Mouse (Mus musculus): ENCODE measurements around the gene Rab11fip3. TPM values are rescaled to one million over a fixed set of nuclear protein-coding genes. Genes with fewer than 3 reads are reported as not detected.

Gene Rab11fip3
- polyA plus RNA-seq, 1 experiment from 2014 or later: 13.0 TPM

- H3K9ac ChIP-seq (ENCODE audit: low read depth, low read length): peak within 1 kb of the TSS; percentile 55
- H3K27me3 ChIP-seq (replicated peaks; ENCODE audit: control insufficient read depth, insufficient read depth, low read length): peaks cover 38% of the 10 kb centered on the region
- peak within 1 kb of the TSS; percentile 51 for H3K4me3 ChIP-seq (ENCODE audit: low read length)
- H3K27ac ChIP-seq (ENCODE audit: low read length): no peak within 1 kb of the TSS
- H3K36me3 ChIP-seq (ENCODE audit: control insufficient read depth, insufficient read depth, low read length): no peaks in the 10 kb centered on the region
- H3K9me3 ChIP-seq (ENCODE audit: control insufficient read depth, low read length): no peaks in the 10 kb centered on the region
- 1% methylated on average over 58 of the region's 58 CpGs for WGBS
- ATAC-seq: peak; percentile 61
- H3K4me1 ChIP-seq (ENCODE audit: control insufficient read depth, insufficient read depth, low read length): peaks cover 5% of the 10 kb centered on the region; the same call in 1 of the 2 replicates
- H3K4me2 ChIP-seq (ENCODE audit: low read depth, low read length): peak within 1 kb of the TSS; percentile 86
Measured at GRCm38 (mm10) chr17:25951803-25952623, 117.3 kb downstream of the Rab11fip3 start, which contains the start of gene A930017K11Rik. TSS of gene A930017K11Rik (minus strand) at chr17:25952565.

DNA sequence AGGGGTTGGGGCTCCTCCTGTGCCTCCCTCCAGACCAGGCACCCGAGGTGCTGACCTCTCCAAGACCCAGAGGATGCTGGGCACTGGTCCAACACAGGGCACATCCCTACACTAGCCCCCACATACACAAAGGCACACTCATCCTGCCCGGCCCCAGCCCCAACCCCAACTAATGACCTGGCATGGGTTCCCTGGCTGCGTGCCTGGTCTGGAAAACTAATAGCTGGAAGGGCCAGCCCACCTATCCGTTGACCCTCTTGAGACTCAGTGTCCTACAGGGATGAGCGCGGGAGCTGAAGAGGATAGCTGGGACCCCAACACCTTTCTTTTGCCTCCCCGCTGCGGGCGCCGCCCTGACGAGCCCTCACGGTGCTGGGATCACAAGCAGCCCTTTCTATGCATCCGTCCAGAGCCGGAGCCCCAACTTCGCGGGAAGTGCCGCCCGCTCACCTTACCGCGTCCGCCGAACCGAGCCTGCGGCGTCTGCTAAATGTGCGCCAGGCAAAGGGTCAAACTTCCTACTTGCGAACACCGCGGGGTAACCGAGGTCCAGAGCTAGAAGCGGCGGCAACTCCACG lies 118.0 kb downstream of the Rab11fip3 start:
- Histone ChIP-seq H3K4me3 (ENCODE audit: low read length) (peak overlapping the region; percentile 51), H3K4me1 (ENCODE audit: control insufficient read depth, insufficient read depth, low read length) (peaks cover 5% of the 10 kb centered on the region; the same call in 1 of the 2 replicates), H3K36me3 (ENCODE audit: control insufficient read depth, insufficient read depth, low read length) (no peaks in the 10 kb centered on the region), H3K27me3 (replicated peaks; ENCODE audit: control insufficient read depth, insufficient read depth, low read length) (peaks cover 38% of the 10 kb centered on the region), H3K27ac (ENCODE audit: low read length) (no peak overlapping the region), H3K4me2 (ENCODE audit: low read depth, low read length) (peak overlapping the region; percentile 86), H3K9me3 (ENCODE audit: control insufficient read depth, low read length) (no peaks in the 10 kb centered on the region), H3K9ac (ENCODE audit: low read depth, low read length) (peak overlapping the region; percentile 55)
- under 1% methylated on average over 33 of the region's 33 CpGs for WGBS
- ATAC-seq: peak; percentile 26; the same call in 1 of the 2 replicates

DNA sequence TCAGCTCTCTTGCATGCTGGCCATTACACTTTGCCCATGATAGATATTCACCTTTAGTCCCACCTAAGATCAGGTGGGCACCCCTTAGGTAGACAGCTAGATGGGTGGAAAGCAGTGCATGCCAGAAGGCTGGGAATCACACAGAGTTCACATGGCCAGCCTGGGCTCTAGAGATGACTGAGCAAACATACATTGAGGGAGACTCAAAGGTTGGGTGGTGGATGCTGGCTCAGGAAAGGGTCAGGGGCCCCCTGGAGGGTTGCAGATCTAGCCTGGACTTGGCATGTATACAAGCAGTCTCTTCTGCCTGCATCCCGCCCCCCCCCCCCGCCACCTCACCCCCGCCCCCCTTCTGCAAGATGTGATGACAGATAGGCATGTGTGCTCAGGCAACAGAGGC lies 118.6 kb downstream of the Rab11fip3 start:
- Histone ChIP-seq H3K4me3 (ENCODE audit: low read length) (no peak overlapping the region), H3K4me1 (ENCODE audit: control insufficient read depth, insufficient read depth, low read length) (peaks cover 5% of the 10 kb centered on the region; the same call in 1 of the 2 replicates), H3K4me2 (ENCODE audit: low read depth, low read length) (no peak overlapping the region), H3K9me3 (ENCODE audit: control insufficient read depth, low read length) (no peaks in the 10 kb centered on the region), H3K9ac (ENCODE audit: low read depth, low read length) (no peak overlapping the region), H3K27me3 (replicated peaks; ENCODE audit: control insufficient read depth, insufficient read depth, low read length) (peaks cover 38% of the 10 kb centered on the region), H3K27ac (ENCODE audit: low read length) (no peak overlapping the region), H3K36me3 (ENCODE audit: control insufficient read depth, insufficient read depth, low read length) (no peaks in the 10 kb centered on the region)
- ATAC-seq: 0 out of 2 replicates have a peak, but pooled peaks have one; percentile 18
- WGBS: 0% methylated on average over 2 of the region's 3 CpGs

DNA sequence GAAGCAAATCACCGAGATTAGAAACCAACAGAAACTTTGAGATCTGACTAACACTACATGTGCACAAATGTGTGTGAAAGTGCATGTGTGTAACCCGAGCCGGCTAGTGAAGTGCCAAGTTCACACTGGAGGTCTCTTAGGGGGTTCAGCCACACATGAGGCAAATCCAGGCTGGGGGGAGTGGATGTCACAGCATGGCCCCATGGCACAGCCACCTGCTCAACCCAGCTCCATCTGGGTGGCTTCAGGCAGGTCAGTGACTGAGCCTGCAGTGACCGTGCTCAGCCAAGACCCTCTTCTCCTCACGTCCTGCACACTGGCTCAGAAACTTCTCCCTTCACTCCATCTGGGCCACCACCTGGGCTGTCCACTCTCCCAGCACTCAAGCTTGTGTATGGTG lies 119.4 kb downstream of the Rab11fip3 start:
- Histone ChIP-seq H3K27ac (ENCODE audit: low read length) (no peak overlapping the region), H3K4me2 (ENCODE audit: low read depth, low read length) (no peak overlapping the region)

GRCm38 (mm10) chr17:25948051-25948450 lies 121.3 kb downstream of the Rab11fip3 start:
- WGBS: 84% methylated on average over 8 of the region's 8 CpGs
- H3K9me3 ChIP-seq (ENCODE audit: control insufficient read depth, low read length): no peaks in the 10 kb centered on the region
- no peak overlapping the region for H3K4me3 ChIP-seq (ENCODE audit: low read length)
- H3K9ac ChIP-seq (ENCODE audit: low read depth, low read length): no peak overlapping the region
- peaks cover 31% of the 10 kb centered on the region for H3K27me3 ChIP-seq (replicated peaks; ENCODE audit: control insufficient read depth, insufficient read depth, low read length)
- H3K4me1 ChIP-seq (ENCODE audit: control insufficient read depth, insufficient read depth, low read length): peaks cover 5% of the 10 kb centered on the region; the same call in 1 of the 2 replicates
- no peak for ATAC-seq
- H3K27ac ChIP-seq (ENCODE audit: low read length): no peak overlapping the region
- H3K36me3 ChIP-seq (ENCODE audit: control insufficient read depth, insufficient read depth, low read length): no peaks in the 10 kb centered on the region
- H3K4me2 ChIP-seq (ENCODE audit: low read depth, low read length): no peak overlapping the region

More for the DNA sequence above, 119.4 kb downstream of the Rab11fip3 start:
- Histone ChIP-seq H3K4me1 (ENCODE audit: control insufficient read depth, insufficient read depth, low read length) (peaks cover 5% of the 10 kb centered on the region; the same call in 1 of the 2 replicates), H3K4me3 (ENCODE audit: low read length) (no peak overlapping the region), H3K27me3 (replicated peaks; ENCODE audit: control insufficient read depth, insufficient read depth, low read length) (peaks cover 38% of the 10 kb centered on the region), H3K36me3 (ENCODE audit: control insufficient read depth, insufficient read depth, low read length) (no peaks in the 10 kb centered on the region), H3K9ac (ENCODE audit: low read depth, low read length) (no peak overlapping the region), H3K9me3 (ENCODE audit: control insufficient read depth, low read length) (no peaks in the 10 kb centered on the region)
- 77% methylated on average over 5 of the region's 5 CpGs for WGBS
- ATAC-seq: no peak

GRCm38 (mm10) chr17:25947576-25947975 lies 121.8 kb downstream of the Rab11fip3 start:
- Histone ChIP-seq H3K4me2 (ENCODE audit: low read depth, low read length) (no peak overlapping the region), H3K27ac (ENCODE audit: low read length) (no peak overlapping the region), H3K9ac (ENCODE audit: low read depth, low read length) (no peak overlapping the region), H3K4me1 (ENCODE audit: control insufficient read depth, insufficient read depth, low read length) (peaks cover 8% of the 10 kb centered on the region), H3K36me3 (ENCODE audit: control insufficient read depth, insufficient read depth, low read length) (no peaks in the 10 kb centered on the region), H3K27me3 (replicated peaks; ENCODE audit: control insufficient read depth, insufficient read depth, low read length) (peaks cover 27% of the 10 kb centered on the region), H3K4me3 (ENCODE audit: low read length) (no peak overlapping the region), H3K9me3 (ENCODE audit: control insufficient read depth, low read length) (no peaks in the 10 kb centered on the region)
- ATAC-seq: no peak
- WGBS: 91% methylated on average over 4 of the region's 4 CpGs

DNA sequence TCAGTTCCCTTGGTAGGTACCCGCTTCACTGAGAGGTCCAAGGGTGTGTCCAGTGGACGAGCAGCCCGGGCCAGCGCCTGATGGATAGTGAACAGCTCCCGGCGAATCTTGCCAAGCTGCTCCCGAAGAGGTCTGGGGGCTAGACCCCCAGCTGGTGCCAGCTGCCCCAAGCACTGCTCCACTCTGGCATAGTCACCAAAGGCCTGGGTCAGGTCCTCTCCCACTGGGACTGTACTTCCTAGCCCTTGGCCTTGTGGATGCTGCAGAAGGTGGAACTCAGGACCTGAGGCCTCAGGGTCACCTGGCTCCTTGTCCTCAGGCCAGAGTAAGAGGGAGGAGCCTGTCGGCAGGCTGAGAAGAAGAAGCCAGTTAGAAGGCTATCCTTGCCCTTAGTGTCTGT lies 122.5 kb downstream of the Rab11fip3 start:
- Histone ChIP-seq H3K4me1 (ENCODE audit: control insufficient read depth, insufficient read depth, low read length) (peaks cover 5% of the 10 kb centered on the region), H3K4me3 (ENCODE audit: low read length) (no peak overlapping the region), H3K4me2 (ENCODE audit: low read depth, low read length) (no peak overlapping the region), H3K9ac (ENCODE audit: low read depth, low read length) (no peak overlapping the region), H3K9me3 (ENCODE audit: control insufficient read depth, low read length) (no peaks in the 10 kb centered on the region), H3K36me3 (ENCODE audit: control insufficient read depth, insufficient read depth, low read length) (no peaks in the 10 kb centered on the region), H3K27ac (ENCODE audit: low read length) (no peak overlapping the region), H3K27me3 (replicated peaks; ENCODE audit: control insufficient read depth, insufficient read depth, low read length) (peaks cover 20% of the 10 kb centered on the region)
- no peak for ATAC-seq
- WGBS: 86% methylated on average over 8 of the region's 8 CpGs

DNA sequence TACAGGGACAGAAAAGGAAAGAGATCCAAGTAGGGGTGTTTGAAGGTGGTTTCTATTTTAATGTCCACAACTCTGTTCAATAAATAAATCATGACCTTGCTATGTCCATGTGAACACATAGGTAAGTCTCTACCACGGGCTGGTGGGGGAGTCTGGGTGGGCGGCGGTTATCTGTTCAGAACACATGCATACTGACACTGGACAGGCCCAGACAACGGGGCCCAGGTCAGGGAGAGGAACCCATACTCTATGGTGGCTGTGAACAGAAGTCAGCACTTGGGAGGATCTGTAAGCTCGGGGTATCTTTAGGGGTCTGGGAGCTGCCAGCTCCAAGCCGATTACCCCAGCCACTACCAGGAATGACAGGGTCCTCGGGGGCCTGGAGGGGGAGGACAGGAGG lies 123.0 kb downstream of the Rab11fip3 start:
- peaks cover 14% of the 10 kb centered on the region for H3K27me3 ChIP-seq (replicated peaks; ENCODE audit: control insufficient read depth, insufficient read depth, low read length)
- H3K9me3 ChIP-seq (ENCODE audit: control insufficient read depth, low read length): no peaks in the 10 kb centered on the region
- no peak overlapping the region for H3K27ac ChIP-seq (ENCODE audit: low read length)
- H3K4me2 ChIP-seq (ENCODE audit: low read depth, low read length): no peak overlapping the region
- no peaks in the 10 kb centered on the region for H3K36me3 ChIP-seq (ENCODE audit: control insufficient read depth, insufficient read depth, low read length)
- H3K4me1 ChIP-seq (ENCODE audit: control insufficient read depth, insufficient read depth, low read length): peaks cover 3% of the 10 kb centered on the region
- ATAC-seq: no peak
- H3K9ac ChIP-seq (ENCODE audit: low read depth, low read length): no peak overlapping the region
- WGBS: 75% methylated on average over 7 of the region's 7 CpGs
- no peak overlapping the region for H3K4me3 ChIP-seq (ENCODE audit: low read length)

DNA sequence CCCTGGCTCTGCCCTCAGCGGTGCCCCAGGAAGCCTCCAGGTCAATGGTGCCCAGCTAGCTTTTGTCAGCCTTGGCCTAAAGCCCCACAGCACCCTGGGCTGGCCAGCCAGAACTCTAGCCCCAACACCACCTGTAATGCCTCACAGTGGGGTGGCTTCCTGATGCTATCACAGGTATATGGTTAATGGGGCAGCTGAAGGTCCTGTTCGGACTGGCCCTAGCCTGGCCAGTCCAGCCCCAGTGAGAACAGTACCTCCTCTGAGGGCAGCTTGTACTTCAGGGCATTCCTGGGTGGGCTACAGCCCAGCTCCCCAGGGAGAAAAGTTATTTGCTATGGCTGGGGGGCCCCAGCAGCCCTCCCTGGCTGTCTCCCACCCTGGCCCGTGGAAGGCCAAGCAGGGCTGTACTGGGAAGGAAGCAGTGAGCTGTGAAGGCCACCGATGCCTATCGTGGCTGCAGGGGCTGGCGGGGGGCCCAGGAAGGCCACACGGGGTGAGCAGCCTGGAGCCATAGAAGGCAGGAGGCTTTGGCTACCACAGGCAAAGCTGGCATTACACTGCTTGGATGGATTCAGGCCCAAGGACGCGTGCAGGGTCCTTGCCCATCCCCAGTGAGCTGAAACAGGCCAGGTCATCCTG lies 123.7 kb downstream of the Rab11fip3 start:
- H3K36me3 ChIP-seq (ENCODE audit: control insufficient read depth, insufficient read depth, low read length): no peaks in the 10 kb centered on the region
- no peak overlapping the region for H3K27ac ChIP-seq (ENCODE audit: low read length)
- peaks cover 7% of the 10 kb centered on the region for H3K27me3 ChIP-seq (replicated peaks; ENCODE audit: control insufficient read depth, insufficient read depth, low read length)
- H3K9me3 ChIP-seq (ENCODE audit: control insufficient read depth, low read length): no peaks in the 10 kb centered on the region
- H3K4me1 ChIP-seq (ENCODE audit: control insufficient read depth, insufficient read depth, low read length): peaks cover 10% of the 10 kb centered on the region
- no peak overlapping the region; the same call in 1 of the 2 replicates for H3K9ac ChIP-seq (ENCODE audit: low read depth, low read length)
- 72% methylated on average over 9 of the region's 9 CpGs for WGBS
- no peak overlapping the region for H3K4me3 ChIP-seq (ENCODE audit: low read length)
- no peak for ATAC-seq
- no peak overlapping the region for H3K4me2 ChIP-seq (ENCODE audit: low read depth, low read length)

Measured in intestine, embryonic 16.5 days (tissue).